Mouse (Mus musculus): ENCODE data around the gene Gtdc1. TPM values are rescaled to one million over a fixed set of nuclear protein-coding genes. Genes with fewer than 3 reads are reported as not detected.

Gene Gtdc1
- total and polyA plus RNA-seq, 2 experiments from 2014 or later: 11.9 to 13.9 TPM

DNA sequence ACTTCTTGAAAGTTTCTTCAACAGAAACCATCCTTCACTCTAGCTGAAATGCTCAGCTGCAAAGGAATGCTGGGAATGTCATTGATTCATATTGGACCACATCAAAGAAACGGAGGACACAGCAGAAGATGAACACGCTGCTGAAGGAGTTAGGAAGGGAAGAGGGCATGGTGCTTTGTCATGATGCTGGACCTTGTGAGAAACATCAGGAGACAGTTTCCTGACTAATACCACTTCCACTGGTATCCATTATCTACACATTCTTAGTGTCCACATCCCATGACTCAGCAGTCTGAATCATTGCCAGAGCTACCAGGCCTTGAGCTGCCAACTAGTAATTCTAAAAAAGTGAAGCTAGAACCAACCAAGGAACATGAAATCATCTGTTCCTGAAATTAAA, 41.8 kb upstream of the Gtdc1 start:
- TF ChIP-seq CTCF (IDR thresholded peaks at IDR 0.05; ENCODE audit: low read depth): no peak
- no peak for TF ChIP-seq EP300 (IDR thresholded peaks at IDR 0.05; ENCODE audit: low read depth)
- no peak overlapping the region for H3K27ac ChIP-seq (ENCODE audit: low read depth)

DNA sequence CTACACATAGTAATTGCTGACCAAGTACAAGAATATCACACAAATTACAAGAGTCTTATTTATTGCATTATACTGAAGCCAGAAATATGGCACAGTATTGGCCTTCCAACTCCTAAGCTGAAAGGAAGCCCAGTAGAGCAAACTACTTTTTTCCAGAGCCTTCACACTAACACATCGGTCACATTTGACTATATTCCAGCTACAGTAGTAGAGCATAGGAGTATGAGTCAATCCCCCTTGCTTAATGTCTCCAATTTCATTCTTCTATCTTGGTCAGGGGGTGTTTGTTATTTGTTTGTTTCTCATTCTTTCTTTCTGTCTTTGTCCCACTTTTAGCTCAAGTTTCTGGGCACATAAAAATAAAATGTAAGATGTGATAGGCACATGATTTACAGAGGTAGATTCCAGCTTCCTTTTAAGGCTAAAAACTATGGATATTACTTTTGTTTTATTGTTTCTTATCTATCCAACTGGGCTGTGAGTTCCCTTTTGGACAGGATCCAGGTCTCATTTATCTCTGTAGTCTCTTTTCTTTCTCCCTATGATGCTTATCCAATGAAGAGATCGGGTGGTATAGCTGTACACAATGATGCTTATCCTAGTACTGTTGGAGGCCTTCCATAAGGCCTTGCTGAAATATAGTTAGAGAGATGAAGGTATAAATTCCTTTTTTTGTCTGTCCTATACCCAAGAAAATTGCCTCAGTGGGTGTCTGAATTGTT, 38.5 kb upstream of the Gtdc1 start:
- no peak for TF ChIP-seq EP300 (IDR thresholded peaks at IDR 0.05; ENCODE audit: low read depth)
- TF ChIP-seq CTCF (IDR thresholded peaks at IDR 0.05; ENCODE audit: low read depth): no peak
- H3K36me3 ChIP-seq (replicated peaks; ENCODE audit: control insufficient read depth, insufficient read depth, low read length): no peaks in the 10 kb centered on the region
- whole genome bisulfite sequencing: 63% methylated on average over 2 of the region's 2 CpGs
- ATAC-seq (ENCODE audit: insufficient read depth, low read depth) (no peak), DNase-seq (ENCODE audit: low spot score) (no peak)
- no peaks in the 10 kb centered on the region for H3K4me1 ChIP-seq (ENCODE audit: control insufficient read depth, insufficient read depth)
- H3K4me3 ChIP-seq (ENCODE audit: low read depth, low read length): no peak overlapping the region
- H3K27ac ChIP-seq (ENCODE audit: low read depth): no peak overlapping the region
- no peaks in the 10 kb centered on the region for H3K9me3 ChIP-seq (replicated peaks; ENCODE audit: control insufficient read depth, low read length)
- no peaks in the 10 kb centered on the region for H3K27me3 ChIP-seq (ENCODE audit: control insufficient read depth, insufficient read depth, low read length)
- H3K4me2 ChIP-seq (ENCODE audit: low read depth, low read length): no peak overlapping the region
- H3K9ac ChIP-seq (replicated peaks; ENCODE audit: low read depth, low read length): no peak overlapping the region

More for the DNA sequence above, 41.8 kb upstream of the Gtdc1 start:
- Histone ChIP-seq H3K4me1 (ENCODE audit: control insufficient read depth, insufficient read depth) (no peaks in the 10 kb centered on the region), H3K9ac (replicated peaks; ENCODE audit: low read depth, low read length) (no peak overlapping the region), H3K36me3 (replicated peaks; ENCODE audit: control insufficient read depth, insufficient read depth, low read length) (no peaks in the 10 kb centered on the region), H3K4me2 (ENCODE audit: low read depth, low read length) (no peak overlapping the region), H3K4me3 (ENCODE audit: low read depth, low read length) (no peak overlapping the region), H3K9me3 (replicated peaks; ENCODE audit: control insufficient read depth, low read length) (no peaks in the 10 kb centered on the region), H3K27me3 (ENCODE audit: control insufficient read depth, insufficient read depth, low read length) (no peaks in the 10 kb centered on the region)
- DNase-seq (ENCODE audit: low spot score) (no peak), ATAC-seq (ENCODE audit: insufficient read depth, low read depth) (no peak)
- WGBS: 68% methylated on average over 2 of the region's 2 CpGs

DNA sequence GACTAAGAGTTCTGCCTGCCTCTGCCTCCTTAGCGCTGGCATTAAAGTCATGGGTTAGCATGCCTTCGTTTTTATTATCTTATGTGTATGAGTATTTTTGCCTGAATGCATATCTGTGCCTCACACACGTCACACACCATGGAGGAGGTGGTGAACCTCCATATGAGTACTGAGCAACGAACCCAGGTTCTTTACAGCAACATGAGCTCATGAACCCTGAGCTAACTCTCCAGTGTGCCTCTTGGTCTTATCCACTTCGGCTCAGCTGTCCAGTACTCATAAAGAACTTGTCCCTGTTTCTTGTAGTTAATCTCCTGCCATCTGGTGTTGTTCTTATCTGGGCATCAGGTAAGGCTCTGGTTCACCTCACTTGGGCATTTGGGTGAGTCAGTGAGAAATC, 35.2 kb upstream of the Gtdc1 start:
- H3K27ac ChIP-seq (ENCODE audit: low read depth): no peak overlapping the region
- DNase-seq (ENCODE audit: low spot score) (no peak), ATAC-seq (ENCODE audit: insufficient read depth, low read depth) (no peak)
- no peaks in the 10 kb centered on the region for H3K9me3 ChIP-seq (replicated peaks; ENCODE audit: control insufficient read depth, low read length)
- no peaks in the 10 kb centered on the region for H3K27me3 ChIP-seq (ENCODE audit: control insufficient read depth, insufficient read depth, low read length)
- H3K36me3 ChIP-seq (replicated peaks; ENCODE audit: control insufficient read depth, insufficient read depth, low read length): no peaks in the 10 kb centered on the region
- H3K4me1 ChIP-seq (ENCODE audit: control insufficient read depth, insufficient read depth): no peaks in the 10 kb centered on the region
- TF ChIP-seq CTCF (IDR thresholded peaks at IDR 0.05; ENCODE audit: low read depth): no peak
- TF ChIP-seq EP300 (IDR thresholded peaks at IDR 0.05; ENCODE audit: low read depth): no peak
- H3K4me2 ChIP-seq (ENCODE audit: low read depth, low read length): no peak overlapping the region
- no peak overlapping the region for H3K4me3 ChIP-seq (ENCODE audit: low read depth, low read length)
- no peak overlapping the region for H3K9ac ChIP-seq (replicated peaks; ENCODE audit: low read depth, low read length)
- WGBS: 87% methylated on average over 5 of the region's 5 CpGs

DNA sequence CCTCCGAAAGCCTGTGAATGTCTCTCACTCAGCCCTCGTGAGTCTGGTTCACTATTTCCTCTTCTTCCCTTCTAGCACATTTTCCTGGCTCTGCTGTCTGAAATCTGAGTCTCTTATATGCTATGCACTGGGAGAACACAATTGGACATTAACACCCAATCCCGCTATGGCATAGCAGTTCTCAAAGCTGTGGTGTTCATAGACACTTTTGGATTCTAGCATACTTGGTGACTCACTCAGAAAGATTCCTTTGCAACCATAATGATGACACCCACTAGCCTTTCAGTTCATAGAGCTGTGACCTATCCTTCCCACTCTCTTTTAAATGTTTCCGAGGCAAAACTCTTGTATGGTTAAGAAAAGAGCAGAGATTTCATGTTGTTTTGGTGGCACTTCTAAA, 33.7 kb upstream of the Gtdc1 start:
- 84% methylated on average over 4 of the region's 4 CpGs for WGBS
- Histone ChIP-seq H3K27me3 (ENCODE audit: control insufficient read depth, insufficient read depth, low read length) (no peaks in the 10 kb centered on the region), H3K4me2 (ENCODE audit: low read depth, low read length) (no peak overlapping the region), H3K4me3 (ENCODE audit: low read depth, low read length) (no peak overlapping the region), H3K4me1 (ENCODE audit: control insufficient read depth, insufficient read depth) (no peaks in the 10 kb centered on the region), H3K27ac (ENCODE audit: low read depth) (no peak overlapping the region), H3K9ac (replicated peaks; ENCODE audit: low read depth, low read length) (no peak overlapping the region), H3K36me3 (replicated peaks; ENCODE audit: control insufficient read depth, insufficient read depth, low read length) (no peaks in the 10 kb centered on the region), H3K9me3 (replicated peaks; ENCODE audit: control insufficient read depth, low read length) (no peaks in the 10 kb centered on the region)
- ATAC-seq (ENCODE audit: insufficient read depth, low read depth): no peak
- no peak for TF ChIP-seq CTCF (IDR thresholded peaks at IDR 0.05; ENCODE audit: low read depth)
- no peak for TF ChIP-seq EP300 (IDR thresholded peaks at IDR 0.05; ENCODE audit: low read depth)
- DNase-seq (ENCODE audit: low spot score): no peak

DNA sequence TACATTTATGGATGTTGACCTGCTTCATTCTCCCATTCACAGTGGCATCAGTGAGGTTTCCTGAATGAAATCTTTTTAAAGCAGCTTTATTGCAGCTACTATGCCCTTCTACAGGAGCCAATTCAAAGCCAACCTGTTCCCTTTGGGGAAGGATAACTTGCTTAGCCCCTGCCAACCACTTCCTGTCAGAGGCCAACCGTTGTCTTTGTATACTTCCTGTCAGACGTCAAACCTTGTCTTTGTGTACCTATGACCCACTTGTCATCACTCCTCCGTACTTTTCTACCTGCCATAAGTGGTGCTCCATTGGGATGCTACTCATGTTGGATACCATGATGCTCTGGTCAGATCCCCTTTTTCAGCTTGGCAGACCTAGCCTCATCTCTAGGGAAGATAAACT, 33.1 kb upstream of the Gtdc1 start:
- Histone ChIP-seq H3K9me3 (replicated peaks; ENCODE audit: control insufficient read depth, low read length) (no peaks in the 10 kb centered on the region), H3K4me1 (ENCODE audit: control insufficient read depth, insufficient read depth) (no peaks in the 10 kb centered on the region), H3K27me3 (ENCODE audit: control insufficient read depth, insufficient read depth, low read length) (no peaks in the 10 kb centered on the region), H3K4me2 (ENCODE audit: low read depth, low read length) (no peak overlapping the region), H3K36me3 (replicated peaks; ENCODE audit: control insufficient read depth, insufficient read depth, low read length) (no peaks in the 10 kb centered on the region), H3K9ac (replicated peaks; ENCODE audit: low read depth, low read length) (no peak overlapping the region), H3K27ac (ENCODE audit: low read depth) (no peak overlapping the region), H3K4me3 (ENCODE audit: low read depth, low read length) (no peak overlapping the region)
- ATAC-seq (ENCODE audit: insufficient read depth, low read depth) (no peak), DNase-seq (ENCODE audit: low spot score) (no peak)
- 70% methylated on average over 3 of the region's 3 CpGs for WGBS
- TF ChIP-seq EP300 (IDR thresholded peaks at IDR 0.05; ENCODE audit: low read depth): no peak
- TF ChIP-seq CTCF (IDR thresholded peaks at IDR 0.05; ENCODE audit: low read depth): no peak

DNA sequence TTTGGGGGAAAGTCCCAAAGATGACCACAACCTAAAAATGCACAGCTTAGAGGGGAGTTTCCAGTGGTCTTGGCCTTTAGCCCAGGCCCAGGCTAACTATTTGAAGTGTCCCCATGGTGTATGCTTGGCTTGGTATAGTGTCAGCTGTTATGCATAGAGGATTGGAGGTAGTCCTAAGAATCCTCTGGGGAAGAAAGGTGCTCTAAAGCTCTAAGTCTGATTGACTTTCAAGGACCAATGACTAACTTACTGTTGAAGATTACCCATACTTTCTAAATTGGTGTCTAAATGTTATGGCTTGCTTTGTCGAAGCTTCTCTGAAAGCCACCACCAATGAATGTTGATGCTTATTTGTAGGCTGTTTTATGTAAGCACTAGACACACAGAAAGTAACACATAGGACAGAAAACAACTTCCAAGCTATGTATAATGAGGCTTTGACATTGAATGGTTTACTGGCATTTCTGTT, 29.9 kb upstream of the Gtdc1 start:
- no peaks in the 10 kb centered on the region for H3K36me3 ChIP-seq (replicated peaks; ENCODE audit: control insufficient read depth, insufficient read depth, low read length)
- no peaks in the 10 kb centered on the region for H3K27me3 ChIP-seq (ENCODE audit: control insufficient read depth, insufficient read depth, low read length)
- DNase-seq (ENCODE audit: low spot score): no peak
- H3K9ac ChIP-seq (replicated peaks; ENCODE audit: low read depth, low read length): no peak overlapping the region
- H3K27ac ChIP-seq (ENCODE audit: low read depth): no peak overlapping the region
- H3K9me3 ChIP-seq (replicated peaks; ENCODE audit: control insufficient read depth, low read length): no peaks in the 10 kb centered on the region
- 90% methylated on average over 1 of the region's 1 CpGs for WGBS
- H3K4me2 ChIP-seq (ENCODE audit: low read depth, low read length): no peak overlapping the region
- H3K4me1 ChIP-seq (ENCODE audit: control insufficient read depth, insufficient read depth): peaks cover 6% of the 10 kb centered on the region; the same call in 1 of the 2 replicates
- no peak overlapping the region for H3K4me3 ChIP-seq (ENCODE audit: low read depth, low read length)
- no peak for ATAC-seq (ENCODE audit: insufficient read depth, low read depth)
- no peak for TF ChIP-seq EP300 (IDR thresholded peaks at IDR 0.05; ENCODE audit: low read depth)
- TF ChIP-seq CTCF (IDR thresholded peaks at IDR 0.05; ENCODE audit: low read depth): no peak

Measured in heart, postnatal 0 days (tissue).